Mouse (Mus musculus) spleen, embryonic (tissue): ENCODE measurements at regions not wholly inside any gene's neighbourhood (a gene's known extent, or its start where the extent isn't known, plus 50 kb on each side); places are given as distances from the start of the nearest gene placed in this dataset.

Experiments
- CTCF ChIA-PET: fragments of 350-600 bp; sonication (Branson Sonifier 250); formaldehyde crosslinking; loops from one replicate; lab custom pipeline; 2022; lab: Charles Lee

GRCm38 (mm10) chr1:194208034-194209000 is 409.7 kb upstream of the Plxna2 start:
- CTCF ChIA-PET, result no interaction called here

DNA sequence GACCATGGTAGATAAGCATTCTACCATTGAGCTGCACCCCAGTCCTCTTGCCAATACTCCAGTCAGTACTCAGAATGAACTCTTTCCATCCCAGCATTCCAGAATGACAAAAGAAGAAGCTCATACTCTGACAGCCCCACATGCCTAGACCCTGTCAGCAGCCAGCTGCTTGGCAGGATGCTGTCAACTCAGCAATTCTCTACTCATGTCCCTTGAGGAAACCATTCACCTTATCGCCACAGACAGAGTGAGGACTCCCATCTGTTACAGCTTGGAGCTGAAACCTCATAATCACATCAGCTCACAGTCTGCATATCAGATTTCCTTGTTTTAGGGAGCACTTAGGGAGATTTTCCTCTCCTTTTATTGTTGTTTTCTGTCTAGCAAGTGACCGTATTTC is 420.5 kb upstream of the Plxna2 start:
- CTCF ChIA-PET, result no interaction called here

- CTCF ChIA-PET, result no interaction called here
Observed at GRCm38 (mm10) chr1:194182293-194182692, 435.7 kb upstream of the Plxna2 start.

DNA sequence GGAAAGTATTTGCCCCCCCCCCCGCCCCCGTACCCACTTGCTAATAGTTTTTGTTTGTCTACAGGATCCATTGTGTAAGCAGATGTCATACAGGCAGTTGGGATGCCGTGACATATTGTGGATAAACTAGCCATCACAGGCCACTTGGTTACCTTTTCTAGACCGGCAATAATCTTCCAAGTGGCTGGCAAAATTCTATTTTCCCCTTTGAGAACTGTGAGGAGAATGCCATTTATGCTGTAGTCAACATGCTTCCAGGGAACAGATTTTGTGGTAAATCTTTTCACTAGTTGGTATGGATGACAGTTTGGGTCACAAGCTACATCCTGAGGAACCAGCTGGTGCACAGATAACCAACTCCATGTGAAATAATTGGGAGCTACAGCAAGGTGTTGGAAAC is 456.5 kb upstream of the Plxna2 start:
- CTCF ChIA-PET, result no interaction called here

DNA sequence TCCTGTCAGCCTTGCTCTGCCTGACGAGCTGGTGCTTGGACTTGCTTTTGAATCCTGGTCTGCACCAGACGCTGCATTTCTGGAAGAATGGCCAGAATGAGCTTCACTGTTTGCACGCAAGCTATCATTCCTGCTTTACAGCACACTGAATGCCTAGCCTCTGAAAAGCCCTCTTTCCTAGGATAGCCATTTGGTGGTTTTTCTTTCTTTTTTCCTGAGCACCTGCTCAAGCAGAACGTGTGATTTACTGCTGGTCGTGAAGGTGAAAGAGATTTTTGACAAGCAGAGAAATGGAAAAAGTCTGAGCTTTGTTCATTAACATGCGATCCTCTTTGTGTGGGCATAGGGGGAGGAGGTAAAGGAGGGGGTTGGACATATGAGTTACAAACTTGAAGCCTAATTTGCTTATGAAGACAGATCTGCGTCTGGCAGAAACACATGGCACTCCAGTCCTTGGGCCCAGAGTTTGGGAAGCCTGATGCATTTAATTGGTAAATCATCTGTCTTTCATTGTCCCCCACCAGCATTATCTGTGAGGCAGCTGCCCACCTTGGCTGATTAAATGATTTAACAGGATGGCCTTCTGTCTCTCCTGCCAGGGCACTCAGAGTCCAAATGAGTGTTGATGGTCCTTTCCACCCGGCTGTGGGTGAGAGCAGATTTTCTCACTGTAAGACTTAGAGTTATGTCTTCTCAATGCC is 457.1 kb upstream of the Plxna2 start:
- CTCF ChIA-PET, result no interaction called here

GRCm38 (mm10) chr1:194157268-194157667 is 460.8 kb upstream of the Plxna2 start:
- CTCF ChIA-PET, result interaction anchor here (0.7 kb wide), 1 partner anchor 15 kb away, joined by 5 read pairs; no protein-coding TSS in a partner anchor

GRCm38 (mm10) chr1:194148416-194149364 is 469.3 kb upstream of the Plxna2 start:
- CTCF ChIA-PET, result no interaction called here

- CTCF ChIA-PET, result no interaction called here
Observed at GRCm38 (mm10) chr1:194117631-194118360, 500.2 kb upstream of the Plxna2 start.

GRCm38 (mm10) chr1:194114399-194114798 is 503.6 kb upstream of the Plxna2 start:
- CTCF ChIA-PET, result no interaction called here

DNA sequence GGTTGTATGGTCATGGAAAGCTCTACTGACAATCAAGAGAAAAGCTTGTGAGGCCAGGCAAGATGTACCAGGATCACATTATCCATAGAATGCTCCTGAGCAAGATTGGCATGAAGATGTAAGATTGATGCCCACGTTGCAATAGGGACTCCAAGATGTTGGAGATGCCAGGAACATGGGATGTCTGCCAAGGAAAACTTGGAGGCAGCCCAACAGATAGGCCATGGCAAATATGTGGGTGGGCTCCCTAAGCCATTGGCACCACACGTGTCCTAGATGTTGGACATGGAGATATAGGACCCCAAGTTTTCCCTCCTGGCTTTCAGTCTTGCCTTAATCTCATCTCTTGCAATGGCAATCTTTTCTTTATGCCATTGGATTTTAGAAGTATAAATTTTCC is 506.1 kb upstream of the Plxna2 start:
- CTCF ChIA-PET, result no interaction called here

DNA sequence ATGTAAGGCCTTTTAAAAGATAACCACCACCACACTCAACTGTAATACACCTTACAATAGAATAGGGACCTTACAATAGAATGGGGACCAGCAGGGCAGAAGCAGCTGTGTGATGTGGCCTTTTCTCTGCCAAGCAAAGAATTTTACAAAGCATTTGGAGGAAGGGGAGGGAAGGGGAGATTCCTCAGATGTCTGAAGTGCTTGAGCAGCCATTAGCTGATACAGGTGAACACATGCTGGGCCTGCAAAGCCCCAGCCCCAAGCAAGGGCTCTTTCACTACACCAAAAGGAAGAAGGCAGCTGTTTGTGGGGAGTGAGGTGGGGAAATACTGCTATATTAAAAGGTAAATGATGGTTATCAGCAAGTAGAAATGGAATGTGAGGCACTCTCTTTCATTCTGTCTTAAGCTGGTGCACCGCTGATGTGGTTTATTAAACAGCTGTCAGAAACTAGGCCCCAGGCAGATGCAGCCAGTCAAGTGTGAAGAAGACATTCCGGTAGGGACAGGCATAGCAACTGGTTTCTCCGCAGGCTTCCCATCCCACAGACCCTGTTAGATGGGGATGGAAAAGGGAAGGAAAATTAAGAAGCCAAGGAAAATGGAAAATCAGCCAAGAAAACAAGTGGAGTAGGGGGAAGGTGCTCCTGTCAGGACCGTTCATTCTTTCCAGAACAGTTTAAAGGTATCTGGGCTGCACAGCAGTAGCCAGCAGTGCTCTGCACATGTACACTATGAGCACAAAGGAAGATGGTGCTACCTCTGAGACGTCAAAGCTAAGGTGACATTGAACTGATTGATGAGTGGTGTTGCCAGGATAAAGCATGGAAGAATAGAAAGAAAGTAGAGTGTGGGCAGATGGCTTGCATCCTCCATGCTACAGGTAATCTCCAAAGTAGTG is 508.6 kb upstream of the Plxna2 start:
- CTCF ChIA-PET, result no interaction called here

GRCm38 (mm10) chr1:194108132-194108531 is 509.9 kb upstream of the Plxna2 start:
- CTCF ChIA-PET, result no interaction called here

GRCm38 (mm10) chr1:194107271-194107938 is 510.6 kb upstream of the Plxna2 start:
- CTCF ChIA-PET, result no interaction called here

DNA sequence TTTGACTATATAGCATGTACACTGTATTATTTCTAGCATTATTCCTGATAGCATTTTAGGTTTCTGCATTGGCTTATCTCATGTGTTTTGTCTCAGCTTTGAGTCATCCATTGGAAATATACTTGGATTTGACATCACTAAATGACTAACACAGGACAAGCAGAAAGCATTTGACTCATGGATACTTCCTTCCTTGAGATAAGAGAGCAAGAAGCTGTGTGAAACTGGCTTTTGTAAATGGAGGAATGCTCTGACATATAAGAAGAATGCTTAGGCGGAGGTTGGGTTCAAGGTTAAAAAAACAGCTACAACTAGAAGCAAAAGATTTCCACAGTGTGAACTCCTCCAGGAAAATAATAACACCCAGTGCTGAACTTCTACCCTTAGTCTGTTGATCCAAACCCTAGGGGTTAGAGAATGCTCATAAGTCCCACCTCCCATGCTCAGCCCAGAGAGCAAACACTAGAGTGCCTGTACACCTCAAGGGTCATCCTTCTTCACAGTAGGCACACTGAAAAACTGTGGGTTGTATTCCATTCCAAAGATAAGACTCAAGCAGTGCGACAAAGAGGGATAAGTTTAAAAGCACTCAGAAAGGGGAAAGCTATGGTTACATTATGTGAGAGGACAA is 528.0 kb upstream of the Plxna2 start:
- CTCF ChIA-PET, result no interaction called here

DNA sequence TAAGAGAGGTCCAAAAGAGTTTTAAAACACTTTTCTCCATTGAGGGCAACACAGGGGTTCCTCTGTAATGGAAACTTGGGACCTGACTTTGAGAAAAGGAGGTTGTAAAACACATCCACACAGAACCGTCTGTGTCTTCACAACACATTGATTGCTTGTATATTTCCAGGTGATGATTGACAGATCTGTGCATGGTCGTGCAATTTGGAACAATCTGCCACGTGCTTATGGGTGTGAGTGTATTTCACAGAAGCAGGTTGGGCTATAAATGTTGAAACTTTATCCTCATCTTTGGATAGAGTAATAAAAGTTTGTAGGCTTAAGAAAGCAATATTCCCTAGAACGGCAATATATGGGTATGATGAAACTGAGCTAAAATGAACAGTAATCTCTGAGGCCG is 559.5 kb upstream of the Plxna2 start:
- CTCF ChIA-PET, result no interaction called here

GRCm38 (mm10) chr1:194056544-194056943 is 561.5 kb upstream of the Plxna2 start:
- CTCF ChIA-PET, result no interaction called here

DNA sequence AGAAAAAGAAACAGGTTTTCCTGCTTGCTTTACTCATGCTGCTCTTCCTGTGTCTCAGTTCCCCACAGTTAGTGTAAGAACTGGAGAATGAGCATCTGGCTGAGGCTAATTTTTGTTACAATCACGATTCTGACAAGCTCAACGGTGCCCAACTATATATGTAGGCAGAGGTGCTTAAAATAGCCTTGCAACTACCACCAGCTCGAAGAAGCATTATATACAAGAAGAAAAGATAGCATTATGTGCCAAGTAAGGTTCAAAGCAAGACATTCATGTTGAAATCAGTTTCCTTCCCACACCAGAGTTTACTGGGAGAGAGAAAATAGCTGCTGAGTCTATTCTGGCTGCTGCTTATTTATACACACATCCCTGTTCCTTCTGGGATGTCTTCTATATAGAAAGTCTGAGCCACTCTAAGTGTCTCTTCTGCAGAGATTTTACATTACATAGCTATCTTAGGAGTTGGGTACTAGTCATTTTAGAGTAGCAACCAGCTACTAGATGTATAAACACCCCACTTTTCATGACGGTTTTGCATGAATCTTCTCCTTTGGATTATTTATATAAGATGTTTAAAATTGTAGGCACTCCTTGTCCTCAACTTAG is 568.2 kb upstream of the Plxna2 start:
- CTCF ChIA-PET, result no interaction called here
